Mouse (Mus musculus) frontal cortex, postnatal 10 days (tissue): Measurements from ENCODE around the gene Psen2.

Experiments
- DNase-seq, 2 experiments: peaks; one replicate each; pipeline ENCODE4 v3.0.0; 2022; ENCODE audit warnings: low spot score in 2 of 2, mixed read lengths in 1 of 2

The Psen2 gene

DNA sequence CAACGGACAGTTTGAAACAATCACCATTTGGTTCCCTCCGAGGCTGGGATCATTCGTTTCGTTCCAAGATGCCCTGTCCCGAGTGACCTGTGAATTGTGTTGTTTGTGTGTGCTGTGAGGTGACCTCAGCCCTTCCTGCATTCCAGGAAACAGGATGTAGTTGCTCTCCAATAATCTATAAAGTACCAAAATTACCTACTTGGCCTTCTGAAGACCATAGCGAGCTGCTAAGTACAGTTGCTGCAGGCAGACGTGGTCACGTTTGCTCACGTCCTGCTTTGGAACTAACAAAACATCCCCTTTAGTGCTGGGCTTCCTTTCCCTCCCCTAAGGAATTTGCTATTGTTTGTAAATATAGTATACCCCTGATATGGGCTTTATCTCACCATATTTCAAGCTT lies 14.3 kb upstream of the Psen2 start:
- DNase-seq = no peak

DNA sequence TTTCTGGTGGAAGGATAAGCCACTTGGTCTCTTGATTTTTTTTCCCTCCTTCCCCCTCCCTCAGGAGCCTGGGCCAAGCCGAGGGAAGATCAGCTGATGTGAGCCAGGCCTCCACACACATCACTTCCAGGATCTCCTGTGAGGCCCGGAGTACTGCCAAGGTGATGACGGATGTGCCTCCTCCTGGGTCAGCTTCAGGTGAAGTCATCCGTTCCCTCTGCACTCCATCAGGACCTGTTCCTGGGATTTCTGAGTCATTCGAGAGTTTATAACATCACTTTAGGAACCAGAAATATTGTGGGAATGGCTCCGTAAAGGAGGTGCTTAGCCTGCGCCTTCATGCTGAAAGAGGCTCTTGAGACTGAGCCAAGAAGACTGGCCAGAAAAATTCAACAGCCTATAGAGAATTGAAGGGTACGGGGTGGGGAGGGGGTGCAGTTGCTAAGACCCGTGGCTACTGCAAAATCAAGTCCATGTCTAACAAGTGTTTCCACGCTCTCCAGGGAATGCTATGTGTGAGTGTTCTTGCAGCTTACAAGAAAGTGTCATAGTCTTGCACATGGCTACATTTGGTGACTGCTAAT lies 11.6 kb upstream of the Psen2 start:
- DNase-seq = no peak

DNA sequence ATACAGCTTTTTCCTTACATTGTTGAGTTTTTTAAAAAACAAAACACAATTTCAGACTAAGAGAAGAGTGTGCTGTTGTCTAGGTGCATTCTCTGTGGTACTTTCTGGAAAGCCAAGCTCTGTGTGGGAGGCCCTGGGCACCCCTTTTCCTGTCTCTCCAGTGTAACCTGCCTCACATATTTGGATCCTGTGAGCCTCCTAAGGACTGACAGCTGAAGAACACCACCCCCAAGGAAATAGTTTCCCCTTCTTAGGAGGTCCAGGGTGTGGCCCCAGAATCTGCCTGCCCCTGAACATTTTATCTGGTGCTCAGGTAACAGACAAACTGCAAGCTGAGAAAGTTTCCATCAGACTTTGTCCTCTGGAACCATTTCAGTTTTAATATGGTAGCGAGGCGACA lies 5.8 kb upstream of the Psen2 start:
- DNase-seq = no peak

DNA sequence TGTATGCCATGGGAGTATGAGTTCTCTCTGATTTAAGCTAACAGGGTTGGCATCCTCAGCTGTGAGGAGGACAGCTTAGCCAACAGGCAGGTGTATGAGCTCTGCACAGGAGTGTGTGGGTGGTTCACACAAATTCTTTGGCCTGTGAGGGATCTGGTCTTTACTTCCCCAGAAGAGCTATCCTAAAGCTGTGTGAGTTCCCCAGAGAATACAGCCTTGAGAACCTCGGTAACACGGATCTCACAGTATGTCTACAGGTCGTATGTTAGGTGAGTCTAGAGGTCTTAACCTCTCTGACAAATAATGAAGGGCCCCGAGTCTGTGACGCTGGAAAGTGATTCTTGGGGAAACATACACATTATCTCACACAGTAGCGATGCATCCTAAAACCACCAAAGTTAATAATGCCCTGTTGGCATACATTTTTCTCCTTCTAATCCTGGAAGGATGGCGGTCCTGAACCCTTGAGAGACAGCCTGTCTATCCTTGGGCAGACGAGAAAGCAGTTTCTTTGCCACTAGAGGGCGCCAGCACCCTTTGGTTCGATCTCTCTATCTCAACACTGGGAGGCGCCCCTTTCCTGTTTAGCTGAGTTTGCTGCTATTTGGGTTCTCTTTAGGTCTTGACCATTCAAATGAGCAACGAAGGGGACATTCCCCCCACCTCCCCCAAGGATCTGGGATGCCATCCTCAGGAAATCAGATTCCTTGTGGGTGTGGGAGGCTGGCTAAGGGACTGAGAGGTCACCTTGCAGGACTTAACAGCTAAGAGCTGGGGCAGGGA lies 5.2 kb upstream of the Psen2 start:
- DNase-seq = peak; percentile 63 to 88

DNA sequence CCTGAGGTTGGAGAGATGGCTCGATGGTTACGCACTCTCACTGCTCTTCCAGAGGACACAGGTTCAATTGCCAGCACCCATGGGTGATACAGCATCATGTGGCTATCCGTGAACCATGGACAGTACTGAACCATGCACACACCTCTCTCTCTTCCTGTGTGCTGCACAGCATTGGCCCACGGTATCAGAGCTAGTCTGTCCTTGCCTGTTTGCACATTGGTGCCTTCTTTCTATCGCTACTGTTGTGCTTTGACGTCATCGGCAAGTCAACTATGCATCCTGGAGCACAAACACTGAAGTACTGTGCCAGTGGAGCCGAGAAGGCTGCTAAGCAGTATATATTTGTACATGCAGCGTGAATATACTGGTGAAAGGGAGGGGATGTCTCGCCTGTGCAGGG lies 3.9 kb upstream of the Psen2 start:
- no peak for DNase-seq

DNA sequence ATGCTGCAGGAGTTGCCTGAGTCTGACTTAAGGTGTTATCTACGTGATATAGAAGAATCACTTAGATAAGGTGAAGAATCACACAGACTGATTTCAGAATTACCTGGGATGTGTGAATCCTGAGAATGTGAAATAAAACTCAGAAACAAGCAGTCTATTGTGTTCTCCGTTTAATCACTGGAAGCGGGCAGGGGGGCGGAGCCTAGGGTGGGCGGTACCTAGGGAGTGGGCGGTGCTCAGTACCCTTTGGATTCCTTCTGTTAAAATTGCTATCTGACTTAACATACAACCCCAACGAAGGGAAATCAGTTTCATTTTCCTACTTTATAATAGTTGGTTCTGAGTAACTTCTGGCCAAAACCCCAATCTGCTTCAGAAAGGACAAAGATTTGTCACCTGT lies 2.2 kb upstream of the Psen2 start:
- DNase-seq = no peak

DNA sequence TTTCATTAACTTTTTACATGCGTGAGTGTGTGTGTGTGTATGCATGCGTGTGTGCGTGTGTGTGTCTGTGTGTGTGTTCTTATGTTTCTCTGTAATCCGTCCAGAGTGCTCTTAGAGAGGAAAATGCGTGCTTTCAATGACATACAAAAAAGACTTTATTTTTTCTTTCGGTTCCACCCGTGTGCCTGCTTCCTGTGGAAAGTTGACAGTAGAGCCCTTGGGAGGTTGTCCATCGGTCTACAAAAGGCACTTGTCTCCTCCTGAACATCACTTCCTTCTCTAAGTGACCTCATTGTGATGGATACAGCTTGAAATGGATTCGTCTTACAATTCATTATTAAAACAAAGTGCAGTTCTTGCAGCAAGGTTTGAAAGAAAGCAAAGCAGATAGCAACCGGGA lies 1.6 kb upstream of the Psen2 start:
- DNase-seq = no peak

DNA sequence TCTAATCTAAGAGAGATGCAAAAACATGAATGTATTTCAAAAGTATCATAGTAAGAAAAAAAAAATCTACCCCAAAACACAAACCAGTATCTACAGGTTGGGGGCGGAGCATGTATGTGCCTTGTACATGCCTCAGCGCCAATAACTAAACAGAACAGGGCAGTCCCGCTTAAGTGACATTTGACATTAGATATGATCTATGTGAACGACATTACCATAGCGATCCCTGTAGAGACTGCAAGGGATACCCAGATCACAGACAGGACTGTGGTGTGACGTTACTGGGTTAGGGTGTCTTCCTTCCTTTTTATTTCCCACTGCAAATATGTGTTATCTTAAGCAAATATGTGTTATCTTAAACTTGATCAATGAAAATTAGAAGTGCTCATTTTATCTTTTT lies 1.2 kb upstream of the Psen2 start:
- no peak for DNase-seq

DNA sequence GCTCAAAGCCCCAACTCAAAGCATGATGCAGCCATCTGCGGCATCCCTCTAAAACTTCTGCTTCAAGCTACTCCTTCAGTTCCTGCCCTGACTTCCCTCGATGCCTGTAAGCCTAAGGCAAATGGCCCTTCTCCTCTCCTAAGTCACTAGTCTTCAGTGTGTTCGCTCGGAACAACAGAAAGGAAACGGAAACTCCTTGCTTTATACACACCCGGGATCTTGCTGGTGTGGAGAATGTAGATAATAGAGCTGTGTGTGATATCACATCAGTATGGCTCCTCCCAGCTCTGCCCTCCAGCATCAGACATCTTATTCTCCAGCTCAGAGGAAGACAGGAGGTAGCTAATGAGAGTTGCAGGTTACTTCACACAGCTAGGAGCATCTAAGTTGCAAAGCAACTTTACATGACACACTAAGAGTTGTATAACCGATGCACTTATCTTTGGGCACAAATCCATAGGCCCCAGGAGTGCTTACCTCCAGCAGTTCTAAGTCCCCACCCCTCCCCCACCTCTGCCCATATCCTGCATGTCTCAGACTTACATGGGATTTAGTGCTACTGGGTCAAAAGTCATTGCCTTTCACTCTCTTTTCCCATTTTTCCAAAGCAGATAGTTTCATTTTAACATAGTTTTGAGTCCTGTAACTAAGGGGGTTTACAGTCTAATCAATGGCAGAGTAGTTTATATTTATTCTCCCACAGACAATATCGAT lies 1.2 kb downstream of the Psen2 start:
- no peak for DNase-seq

DNA sequence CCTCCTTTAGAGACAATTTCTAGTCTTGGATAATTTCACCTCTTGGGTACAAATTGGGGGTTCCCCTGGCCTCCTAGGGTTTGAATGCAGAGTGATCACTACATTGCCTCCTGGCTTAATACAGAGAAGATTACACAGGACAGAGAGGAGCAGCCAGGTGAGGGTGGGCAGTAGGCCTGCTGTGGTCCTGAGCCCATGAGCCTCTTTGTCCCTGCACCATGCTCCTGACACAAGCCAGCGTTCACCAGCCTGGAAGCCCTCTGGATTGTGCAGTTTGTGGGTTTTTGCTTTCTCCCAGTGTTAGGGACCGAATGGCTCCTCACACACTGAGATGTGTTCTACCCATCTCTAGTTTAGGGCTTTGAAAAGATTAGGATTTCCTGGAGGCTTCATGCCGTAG lies 1.8 kb downstream of the Psen2 start:
- no peak for DNase-seq

DNA sequence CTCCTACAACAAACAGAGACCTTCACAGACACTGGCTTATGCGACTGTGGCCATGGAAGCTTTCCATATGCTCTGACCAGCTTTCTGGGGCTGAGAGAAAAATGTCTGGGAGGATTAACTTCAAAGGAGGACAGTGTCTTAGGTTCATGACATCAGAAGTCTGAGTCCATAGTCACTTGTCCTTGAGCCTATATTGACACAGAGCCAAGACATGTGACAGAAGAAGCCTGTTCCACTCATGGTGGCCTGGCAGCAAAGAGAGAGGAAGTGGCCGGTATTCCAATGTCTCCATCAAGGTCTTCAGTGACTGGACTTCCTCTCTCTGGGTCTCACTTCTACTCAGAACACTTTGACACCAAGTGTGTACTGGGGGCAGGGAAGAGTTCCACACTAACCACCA lies 2.4 kb downstream of the Psen2 start:
- DNase-seq = no peak

DNA sequence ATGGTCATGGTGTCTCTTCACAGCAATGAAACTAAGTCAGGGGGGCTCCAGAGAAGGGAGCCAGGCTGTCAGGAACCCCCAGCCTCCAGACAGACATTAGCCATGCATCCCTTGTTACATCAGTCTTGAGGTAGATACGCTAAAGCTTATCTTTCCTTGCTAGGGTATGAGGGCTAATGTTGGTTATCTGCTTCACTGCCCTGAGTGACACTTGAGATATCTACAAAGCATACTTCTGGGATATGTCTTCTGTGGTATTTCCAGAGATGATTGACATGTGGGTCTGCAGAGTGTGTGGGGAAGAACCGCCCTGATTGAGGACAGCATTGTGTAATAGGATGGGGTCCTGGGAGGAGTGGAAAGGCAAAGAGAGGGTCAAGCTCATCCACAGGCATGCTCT lies 3.5 kb downstream of the Psen2 start:
- DNase-seq = no peak

DNA sequence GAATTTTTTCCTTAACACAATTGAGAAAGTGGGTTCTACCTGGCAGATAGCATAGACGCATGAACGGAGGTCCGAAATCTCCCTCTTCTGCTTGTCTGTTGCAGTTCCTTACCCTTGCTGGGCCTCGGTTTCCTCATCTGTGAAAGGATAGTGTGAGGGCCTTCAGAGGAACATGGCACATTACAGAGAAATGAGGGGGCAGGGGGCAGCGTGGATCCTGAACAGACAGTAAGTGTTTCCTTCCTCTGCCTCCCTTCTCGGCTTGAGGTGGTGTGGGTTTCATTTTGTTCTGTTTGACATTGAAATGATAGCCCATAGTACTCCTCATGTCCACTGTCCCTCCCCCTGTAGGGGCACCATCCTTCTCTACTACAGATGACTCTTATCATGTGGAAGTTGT lies 5.8 kb downstream of the Psen2 start:
- no peak for DNase-seq

DNA sequence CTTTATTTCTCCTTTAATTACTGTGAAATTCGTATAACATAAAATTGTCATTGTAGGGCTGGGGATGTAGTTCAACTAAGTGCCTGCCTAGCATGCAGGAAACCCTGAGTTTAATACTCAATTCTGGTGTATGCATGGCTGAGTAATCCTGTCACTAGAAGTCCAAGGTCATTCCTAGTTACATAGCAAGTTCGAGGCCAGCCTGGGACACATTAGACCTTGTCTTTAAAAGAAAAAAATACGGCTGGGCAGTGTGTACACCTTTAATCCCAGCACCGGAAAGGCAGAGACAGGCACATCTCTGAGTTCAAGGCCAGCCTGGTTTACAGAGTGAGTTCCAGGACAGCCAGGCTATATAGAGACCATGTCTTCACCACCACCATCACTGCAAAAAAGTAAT lies 6.4 kb downstream of the Psen2 start:
- DNase-seq = no peak

DNA sequence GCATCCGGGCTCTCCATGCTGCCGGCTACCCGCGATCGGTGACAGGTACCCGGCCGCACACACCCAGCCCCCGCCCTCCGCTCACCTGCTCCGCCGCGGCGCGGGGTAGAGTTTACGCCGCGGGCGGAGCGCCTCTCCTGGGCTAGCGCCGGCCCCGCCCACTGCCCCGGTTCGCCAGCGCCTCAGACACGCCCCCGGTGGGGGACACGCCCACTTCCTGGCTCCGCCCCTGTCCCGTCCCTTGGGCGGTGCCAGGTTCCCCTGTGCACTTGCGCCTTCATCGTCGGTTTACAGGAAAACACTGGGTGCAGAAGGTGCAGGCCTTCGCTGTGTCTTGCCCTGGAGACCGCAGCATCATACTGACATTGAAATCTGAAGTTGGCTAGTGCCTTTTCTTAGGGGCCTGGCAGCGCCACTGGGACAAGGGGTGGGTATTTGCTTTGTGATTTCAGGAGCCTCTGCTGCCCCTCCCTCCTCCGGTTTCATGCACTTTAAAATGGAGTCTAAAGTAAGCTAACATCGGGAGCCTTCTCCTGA lies 7.0 kb downstream of the Psen2 start:
- peak; percentile 86 to 95 for DNase-seq

DNA sequence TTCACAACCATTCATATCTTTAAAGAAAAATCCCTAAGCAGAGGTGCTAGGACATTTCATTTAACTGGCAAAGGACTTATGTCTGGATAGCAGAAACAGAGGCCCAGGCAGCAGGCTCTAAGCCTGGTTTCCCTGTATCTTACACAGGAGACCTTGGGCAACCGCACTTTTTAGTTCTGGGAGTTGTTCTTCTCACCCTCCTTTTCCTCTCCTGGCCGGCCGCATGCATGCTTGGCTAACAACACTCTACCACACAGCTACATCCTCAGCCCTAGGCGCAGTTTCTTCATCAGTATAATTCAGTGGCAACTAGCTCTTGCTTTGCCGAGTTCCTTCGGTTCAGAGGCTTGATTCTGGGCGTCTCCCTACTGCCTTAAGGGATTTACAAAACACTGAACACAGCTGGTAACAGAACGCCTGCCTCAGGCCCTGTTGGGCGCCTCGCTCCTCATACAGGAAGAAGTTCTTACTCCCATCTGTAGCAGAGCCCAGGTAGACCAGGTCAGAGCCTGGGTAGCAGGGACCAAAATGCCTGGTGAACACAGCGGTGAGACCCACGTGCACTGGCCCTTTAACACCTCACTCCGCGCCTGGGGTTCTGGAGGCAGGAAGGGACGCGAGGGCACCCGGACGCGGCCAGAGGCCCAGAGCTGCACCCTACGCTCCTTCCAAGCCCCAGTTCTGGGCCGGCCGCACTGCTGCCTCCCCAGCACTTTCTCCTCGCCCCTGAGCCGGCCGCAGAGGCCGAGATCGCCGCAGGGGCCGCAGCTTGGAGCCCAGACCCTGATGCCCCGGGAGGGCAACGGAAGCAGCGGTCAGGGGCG lies 7.7 kb downstream of the Psen2 start:
- DNase-seq = no peak

DNA sequence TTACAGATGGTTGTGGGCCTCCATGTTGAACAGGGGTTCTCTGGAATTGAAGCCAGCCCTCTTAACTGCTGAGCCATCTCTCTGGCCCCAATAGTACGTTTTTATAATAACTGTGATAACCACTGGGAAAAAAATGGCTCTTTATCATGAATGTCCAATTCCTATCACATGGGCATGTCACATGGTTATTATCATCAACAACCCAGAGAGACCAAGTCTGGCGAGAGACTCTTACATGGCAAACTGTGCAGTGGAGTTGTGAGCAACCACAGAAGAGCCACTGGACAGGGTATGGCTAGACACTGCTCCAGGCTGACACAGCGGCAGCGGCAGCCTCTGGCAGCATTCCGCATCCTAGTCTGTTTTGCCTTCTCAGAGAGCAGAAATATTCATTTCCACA lies 8.9 kb downstream of the Psen2 start:
- no peak for DNase-seq

DNA sequence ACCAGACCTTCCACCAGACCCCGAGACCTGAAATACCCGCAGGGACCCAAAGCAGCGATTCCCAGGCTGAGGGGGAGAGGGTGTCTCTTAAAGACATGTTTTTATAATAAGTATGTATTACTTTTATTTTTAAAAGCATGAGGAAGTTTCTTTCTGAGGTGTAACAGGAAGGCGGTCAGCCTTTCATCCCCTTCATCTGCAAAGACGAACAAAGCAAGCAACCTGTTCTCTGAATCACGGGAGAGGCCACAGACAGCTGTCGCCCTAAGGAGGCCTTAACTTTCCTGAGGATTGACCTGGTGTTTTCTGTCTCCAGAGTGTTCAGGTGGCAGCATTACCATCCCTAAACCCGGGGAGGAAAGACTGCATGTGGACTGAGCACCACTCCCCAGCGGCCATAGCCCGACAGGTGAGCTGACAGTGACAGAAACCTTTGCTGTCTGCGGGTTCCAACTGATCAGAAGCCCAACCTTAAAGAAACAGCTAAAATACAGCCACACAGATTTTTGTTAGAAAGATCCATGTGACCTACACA lies 10.5 kb downstream of the Psen2 start:
- no peak for DNase-seq

DNA sequence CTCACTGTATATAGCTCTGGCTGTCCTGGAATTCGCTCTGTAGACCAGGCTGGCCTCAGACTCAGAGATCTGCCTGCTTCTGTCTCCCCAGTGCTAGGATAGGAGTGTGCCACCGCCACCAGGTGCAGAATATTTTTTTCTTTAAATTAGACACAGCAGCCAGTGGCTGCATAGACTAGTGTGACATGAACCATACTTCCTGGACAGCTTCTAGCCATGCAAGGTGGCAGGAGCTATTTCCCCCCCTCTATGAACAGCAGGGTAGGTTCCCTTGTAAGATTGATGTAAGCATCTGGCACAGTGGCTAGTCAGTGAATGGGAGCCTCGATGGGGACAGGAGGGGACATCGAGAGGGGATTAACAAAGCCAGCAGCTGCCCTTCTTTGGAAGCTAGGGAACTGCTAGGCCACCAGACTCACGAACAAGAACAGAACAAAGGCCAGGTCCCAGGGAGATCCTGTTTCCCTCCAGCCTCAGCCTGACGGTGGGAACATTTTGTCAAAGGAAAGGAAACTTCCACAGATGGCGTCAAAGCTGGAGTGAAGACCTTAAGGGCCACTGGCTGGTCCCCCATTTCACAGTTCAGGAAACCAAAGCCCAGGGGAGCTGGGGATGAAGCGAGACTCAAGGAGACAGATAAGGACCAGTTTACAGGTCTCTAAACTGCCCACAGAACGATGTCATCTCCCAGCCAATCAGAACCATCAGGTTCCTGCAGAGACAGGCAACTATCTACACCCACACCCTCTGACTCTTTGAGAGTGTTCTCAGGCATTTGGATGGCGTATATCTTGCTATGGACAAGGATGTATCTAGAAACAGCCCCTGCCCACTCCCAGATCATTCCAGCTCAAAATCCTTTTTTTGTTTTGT lies 11.8 kb downstream of the Psen2 start:
- no peak for DNase-seq

DNA sequence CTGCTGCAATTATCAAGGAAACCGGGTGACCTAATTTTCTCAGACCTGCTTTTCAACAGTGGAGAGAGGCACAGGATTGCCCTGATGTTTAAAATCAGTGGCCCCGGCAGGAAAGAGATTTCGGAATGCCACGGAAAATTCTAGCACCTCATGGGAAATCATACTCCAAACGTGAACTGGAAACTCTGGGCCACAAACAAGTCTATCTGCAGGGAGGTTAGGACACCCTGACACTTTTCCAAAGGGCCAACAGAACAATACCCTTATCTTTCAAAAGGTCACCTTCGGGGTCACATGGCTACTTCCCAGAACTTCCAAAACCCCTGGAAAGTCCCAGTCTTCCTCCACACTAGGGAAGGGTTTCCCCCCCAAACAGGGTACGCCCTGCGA lies 12.8 kb downstream of the Psen2 start:
- DNase-seq = no peak
